Mouse (Mus musculus) kidney, adult 11 months (tissue): ENCODE results near the gene Col6a4.

Experiments used
- DNase-seq: peaks from one replicate; pipeline ENCODE4 v3.0.0; 2022

Gene Col6a4

GRCm38 (mm10) chr9:105949755-105950154 lies 146.8 kb downstream of the Col6a4 start:
- no peak for DNase-seq

GRCm38 (mm10) chr9:105947577-105947976 lies 149.0 kb downstream of the Col6a4 start:
- DNase-seq: no peak
